Mouse (Mus musculus): ENCODE results near the gene Kif5c.

Kif5c gene

DNA sequence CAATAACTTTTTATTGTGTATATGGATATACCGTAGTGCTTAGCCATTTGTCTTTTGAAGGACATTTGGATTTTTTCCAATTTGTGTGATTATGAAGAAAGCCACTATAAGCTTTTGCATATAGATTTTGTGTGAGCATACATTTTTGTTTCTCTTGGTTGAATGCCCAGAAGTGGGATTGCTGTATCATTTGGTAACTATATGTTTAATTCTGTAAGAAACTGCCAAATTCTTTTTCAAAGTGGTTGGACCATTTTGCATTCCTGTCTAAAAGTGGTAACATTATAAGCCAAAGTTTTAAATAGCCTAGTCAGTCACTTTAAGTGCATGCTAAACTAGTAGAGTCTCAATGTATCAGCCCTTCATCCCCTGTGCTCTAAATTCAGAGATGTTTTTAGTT, 6.5 kb downstream of the Kif5c start:
- no peak for DNase-seq

DNA sequence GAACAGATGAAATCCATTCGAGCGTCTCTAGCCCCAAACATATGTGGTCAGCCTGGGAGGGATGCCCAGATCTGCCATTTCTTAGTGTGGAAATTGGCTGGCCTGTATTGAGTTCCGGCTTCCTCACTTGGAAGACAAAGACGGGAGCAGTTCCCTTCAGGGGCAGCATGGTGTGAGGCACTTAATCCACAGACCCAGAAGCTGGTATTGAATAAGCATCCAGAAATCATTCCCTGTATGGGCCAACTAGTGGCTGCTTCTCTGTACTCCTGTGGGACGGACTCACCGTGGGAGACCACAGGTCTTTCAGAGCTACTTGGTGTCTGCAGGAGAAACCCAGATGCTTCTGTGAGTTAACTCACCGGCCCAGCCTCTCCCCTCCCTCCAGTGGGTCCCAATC, 8.5 kb downstream of the Kif5c start:
- peak; percentile 78 for DNase-seq

DNA sequence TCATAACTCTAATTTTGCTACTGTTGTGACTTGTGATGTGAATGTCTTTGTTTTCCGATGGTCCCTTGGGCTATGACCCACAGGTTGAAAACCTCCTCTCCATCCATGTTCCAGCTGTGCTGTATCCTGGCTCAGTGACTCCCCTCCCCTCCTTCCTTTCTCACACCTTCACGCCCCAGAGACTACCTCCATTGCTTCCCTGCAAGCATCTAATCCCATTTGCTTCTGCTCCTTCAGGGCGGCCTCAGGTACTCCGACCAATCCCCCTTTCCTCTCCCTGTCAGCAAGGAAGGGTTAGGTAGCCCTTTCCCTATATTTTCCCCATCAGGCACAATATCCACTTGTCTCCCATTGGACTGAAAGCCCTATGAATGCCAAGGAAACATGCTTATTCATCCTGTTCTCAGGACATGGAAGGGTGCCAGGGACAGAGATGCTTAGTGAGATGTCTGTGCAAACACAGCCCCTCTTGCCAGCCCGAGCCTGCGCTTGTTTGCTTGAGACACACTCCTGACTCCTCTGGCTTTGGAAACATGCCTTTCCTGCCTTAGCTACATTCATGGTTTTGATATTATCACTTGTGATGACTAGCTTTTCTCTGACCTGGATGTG, 9.1 kb downstream of the Kif5c start:
- peak; percentile 72 for DNase-seq

DNA sequence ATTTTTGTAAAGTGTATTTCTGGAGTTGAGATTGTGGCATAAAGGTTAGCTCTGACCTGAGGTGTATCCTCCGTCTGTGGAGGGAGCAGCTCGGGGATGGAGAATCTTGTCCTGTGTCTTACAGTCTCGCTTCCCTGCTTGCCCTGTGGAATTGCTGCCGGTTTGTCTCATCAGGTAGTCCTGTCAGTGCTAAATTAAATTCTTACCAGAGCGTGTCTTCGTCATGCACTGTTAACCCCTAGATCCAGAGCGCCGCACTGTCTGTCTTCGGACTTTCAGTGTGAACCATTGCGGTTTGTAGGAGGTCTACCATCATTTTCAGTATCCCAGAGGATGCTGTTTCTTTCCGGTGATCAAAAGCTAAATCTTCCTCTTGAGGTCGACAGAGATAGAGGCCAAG, 10.1 kb downstream of the Kif5c start:
- DNase-seq = no peak

DNA sequence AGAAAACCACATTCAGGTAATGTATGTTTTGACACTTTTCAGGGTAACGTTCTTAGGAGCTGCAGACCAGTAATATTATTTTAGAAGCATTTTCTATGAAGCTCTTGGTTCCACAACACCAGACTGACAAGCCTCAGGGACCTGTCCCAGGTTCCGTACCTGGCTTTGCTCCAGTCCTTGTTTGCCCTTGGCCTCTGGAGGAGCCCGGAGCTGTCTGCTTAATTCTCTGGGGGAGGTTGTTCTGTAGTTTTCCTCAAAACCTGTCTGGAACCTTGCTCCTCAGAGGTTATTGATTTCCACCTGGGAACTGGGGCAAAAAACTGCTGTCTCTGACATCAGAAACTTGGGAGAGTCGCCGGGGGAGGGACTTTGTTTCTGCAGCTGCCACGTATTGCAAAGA, 11.5 kb downstream of the Kif5c start:
- DNase-seq = no peak

DNA sequence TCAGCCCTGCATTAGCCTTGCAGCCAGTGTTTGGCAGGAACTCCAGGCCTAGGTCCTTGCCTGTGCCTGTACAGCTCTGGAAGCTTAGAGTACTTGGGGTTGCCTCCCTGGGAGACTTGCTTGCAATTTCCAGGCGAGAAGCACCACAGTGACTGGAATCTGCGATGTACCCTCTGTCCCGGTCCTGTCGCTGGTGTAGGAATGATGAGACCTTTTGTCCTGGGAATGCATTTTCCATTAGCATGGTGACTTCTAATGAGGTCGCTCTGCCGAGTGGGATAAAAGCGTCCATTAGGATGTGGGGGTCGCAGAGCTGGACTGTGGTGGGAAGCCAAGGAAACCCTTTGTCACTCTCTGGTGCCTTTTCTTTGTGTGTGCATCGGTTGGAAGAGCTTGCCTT, 14.1 kb downstream of the Kif5c start:
- DNase-seq = no peak

DNA sequence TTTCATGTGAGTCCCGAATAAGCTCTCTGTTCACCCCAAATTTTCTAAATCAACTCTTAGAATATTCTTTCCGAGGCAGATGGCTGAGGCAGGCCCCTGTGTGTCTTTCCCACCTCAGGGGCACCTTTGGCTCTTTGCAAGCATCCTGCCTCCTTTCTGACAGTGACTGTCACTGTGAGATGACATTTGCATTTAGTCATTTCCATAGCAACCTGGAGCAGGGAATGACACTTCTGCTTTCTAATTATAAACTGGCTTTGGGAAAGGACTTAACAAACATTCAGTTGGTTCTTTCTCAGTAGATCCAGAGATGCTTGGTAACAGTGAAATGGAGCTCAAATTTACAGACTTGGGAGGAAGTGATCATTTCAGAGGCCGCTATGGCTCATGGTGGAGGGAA, 23.7 kb downstream of the Kif5c start:
- peak; percentile 16 for DNase-seq

DNA sequence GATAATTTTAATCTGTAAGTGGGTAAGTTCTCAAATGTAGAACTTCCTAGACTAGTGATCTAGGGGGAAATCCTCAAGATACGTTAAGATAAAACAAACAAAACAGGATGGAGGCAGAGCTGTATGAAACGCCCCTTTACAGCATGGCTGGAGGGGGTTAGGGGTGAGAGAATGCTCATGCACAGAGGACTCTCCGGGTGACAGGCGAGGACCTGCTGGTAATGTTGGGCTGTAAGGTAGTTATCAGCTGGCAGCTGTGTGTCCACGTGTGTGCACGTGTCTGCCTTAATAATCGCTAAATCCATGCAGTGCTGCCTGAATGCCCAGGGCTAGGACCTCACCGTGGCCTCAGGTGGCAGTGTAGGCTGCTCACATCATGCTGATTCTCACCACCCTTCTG, 24.7 kb downstream of the Kif5c start:
- no peak for DNase-seq

DNA sequence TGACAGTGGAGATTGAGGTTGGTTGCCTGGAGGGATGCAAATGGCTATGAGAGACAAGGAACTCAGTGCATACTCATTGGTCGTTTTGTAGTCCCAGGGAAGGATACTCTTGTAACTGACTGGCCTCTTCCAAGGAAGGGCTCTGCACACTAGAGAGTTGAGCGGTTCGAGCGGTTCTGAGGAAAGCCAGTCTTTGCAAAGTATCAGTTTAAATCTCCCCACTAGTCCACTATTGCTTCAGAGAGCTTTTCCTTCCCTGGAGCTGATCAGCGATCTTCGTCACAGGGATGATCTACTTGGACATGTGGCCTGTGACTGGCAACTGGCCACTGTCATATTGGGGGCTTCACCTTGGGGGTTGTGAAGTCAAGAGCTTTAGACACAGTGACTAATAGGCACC, 28.5 kb downstream of the Kif5c start:
- DNase-seq = peak; percentile 1

DNA sequence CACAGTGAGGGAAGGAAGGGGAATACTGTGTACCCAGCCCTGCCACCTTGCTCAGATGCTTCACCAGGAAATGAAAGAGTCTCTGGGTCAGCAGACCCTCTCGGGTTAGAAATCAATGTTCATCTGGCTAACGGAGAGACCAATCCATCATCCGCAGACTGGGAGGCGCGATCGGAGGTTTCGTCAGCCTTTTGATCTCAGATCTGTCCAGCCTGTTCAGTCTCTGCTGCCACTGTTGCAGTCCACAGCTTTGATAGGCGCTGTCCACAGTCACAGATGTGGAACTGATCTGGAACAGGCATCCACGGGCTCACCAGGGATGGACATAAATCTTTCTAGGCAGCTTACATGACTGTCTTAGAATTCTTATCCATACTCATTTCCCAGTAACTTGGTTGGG, 29.2 kb downstream of the Kif5c start:
- no peak for DNase-seq

DNA sequence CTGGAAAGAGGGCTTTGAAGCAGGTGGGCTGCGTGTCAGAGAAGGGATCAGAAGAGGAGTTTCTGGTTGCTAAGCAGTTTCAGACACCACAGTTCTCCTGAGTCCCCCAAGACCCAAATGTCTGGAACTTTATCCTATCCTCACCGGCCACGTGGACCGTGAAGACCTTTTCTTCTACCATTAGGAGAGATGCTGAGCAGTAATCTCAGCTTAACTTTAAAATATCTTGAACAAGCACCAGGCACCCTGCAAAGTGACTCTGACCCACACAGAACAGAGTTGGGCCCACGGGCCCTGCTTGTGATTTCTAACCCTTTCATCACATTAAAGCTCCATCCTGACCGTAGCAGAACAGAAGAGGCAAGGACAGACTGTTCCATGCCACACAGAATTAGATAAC, 29.7 kb downstream of the Kif5c start:
- no peak for DNase-seq

DNA sequence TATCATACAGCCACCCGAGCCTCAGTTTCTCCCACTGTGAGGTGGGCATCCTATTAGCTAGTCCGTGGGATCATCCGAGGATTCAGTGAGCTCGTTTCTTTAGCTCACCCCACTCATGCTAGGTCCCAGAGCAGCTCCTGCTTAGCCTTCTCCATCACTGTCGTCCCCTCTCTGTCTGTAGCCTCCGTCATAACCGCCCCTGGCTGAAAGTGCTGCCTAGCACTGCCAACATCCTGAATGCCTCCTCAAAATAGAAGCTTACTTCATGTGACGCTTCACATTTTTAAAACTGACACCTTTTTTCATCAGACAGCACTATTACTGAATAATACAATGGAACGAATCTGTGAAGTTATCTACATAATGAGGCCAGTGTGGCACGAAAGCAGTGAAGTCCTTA, 30.1 kb downstream of the Kif5c start:
- no peak for DNase-seq

DNA sequence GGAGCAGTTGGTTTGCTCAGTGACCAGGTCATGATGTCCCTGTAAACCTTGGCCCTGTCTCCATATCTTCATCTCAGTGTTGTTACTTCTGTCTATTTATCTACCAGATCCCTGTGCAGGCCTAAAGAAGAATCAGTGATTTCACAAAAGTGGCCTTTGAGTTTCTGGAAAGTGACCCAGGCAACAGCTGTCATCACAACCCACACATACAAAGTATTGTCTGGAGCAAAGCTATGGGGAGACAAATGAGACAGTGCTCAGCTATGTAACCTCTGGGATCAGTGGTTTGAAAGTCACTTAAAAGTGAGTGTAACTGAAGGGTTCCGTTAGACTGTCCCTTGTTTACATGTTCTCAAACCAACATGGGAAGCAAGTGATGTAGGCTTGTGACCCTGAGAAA, 32.6 kb downstream of the Kif5c start:
- no peak for DNase-seq

DNA sequence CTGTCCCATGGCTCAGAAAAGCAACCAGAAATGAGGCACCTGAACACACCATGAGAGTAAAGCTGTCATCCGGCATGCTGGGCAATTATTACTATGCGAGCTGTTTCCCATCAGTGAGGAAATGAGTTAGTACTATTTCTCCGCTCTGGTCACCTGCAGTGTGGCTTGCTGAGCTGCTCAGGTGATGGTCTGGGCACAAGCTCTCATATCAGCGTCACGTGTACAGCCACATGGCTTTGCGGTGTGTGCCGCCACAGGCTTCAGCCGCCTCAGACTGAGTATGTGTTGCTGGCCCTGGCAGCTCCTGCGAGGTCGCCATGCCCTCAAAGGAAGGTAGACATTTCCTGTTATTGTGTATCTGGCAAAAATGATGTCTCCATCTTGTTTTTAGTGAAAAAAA, 35.5 kb downstream of the Kif5c start:
- peak; percentile 82 for DNase-seq

DNA sequence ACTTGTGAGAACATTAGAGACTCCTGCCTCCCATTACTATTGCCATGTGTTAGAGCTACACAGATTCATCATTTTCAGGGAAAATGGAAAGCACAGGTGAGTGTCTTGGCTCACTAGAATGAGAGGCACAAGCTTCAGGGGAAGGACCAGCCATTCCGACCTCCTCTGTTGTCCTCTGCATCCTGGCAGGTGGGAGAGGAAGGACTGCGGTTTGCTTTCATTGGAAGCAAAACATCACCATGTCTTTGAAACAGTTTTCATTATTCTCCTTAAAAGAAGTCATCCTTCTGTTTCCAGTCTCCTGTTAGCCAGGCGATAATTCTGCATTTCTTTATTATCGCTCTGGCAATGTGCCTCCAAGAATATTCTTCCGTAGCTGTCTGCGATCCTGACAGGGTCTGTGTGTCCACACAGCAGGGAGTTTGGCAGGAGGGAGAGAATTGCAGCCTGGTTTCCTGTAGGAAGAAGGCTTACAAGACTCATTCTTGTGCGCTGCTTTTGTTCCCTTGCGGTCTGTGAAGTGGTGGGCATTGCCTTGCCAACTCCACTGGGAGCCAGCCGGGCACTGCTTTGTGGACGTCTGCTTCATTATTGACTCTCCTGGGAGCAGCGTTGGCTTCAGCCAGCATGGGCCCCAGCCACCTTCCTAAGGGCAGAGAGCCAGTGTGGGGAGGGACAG, 36.2 kb downstream of the Kif5c start:
- DNase-seq = peak; percentile 64

DNA sequence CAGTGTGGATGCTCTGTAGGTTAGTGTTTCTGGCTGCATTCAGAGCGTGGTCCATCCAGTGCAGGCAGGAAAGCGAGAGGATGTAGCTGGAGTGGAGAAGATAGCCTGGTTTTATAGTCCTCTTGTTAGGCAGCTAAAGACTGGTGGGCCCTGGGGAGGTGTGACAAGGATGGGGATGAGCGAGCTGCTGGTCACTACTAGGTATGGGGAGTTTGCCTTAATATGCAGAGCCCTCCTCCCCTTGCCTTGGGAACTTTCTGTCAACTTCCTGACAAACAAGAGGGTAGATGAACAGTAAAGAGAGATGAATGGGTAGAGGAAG, 36.7 kb downstream of the Kif5c start:
- DNase-seq = no peak

DNA sequence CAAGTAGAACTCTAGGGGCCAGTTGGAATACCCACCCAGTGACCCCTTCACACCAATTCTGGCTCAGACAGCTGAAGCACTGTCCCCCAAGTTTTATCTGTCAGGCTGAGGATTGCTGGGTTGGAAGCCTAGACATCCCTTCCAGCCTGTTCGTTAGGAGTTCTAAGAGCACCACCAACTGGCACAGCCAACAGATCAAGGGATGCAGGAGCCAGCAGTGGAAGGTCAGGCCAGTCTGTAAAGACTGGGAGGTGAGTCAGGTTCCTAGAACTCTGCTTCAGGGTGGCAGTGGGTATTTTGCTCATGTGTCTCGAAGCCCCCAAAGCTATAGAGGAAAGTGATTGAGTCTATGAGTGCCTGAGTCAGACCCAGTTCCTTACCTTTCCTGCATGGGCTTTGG, 37.9 kb downstream of the Kif5c start:
- DNase-seq = no peak

DNA sequence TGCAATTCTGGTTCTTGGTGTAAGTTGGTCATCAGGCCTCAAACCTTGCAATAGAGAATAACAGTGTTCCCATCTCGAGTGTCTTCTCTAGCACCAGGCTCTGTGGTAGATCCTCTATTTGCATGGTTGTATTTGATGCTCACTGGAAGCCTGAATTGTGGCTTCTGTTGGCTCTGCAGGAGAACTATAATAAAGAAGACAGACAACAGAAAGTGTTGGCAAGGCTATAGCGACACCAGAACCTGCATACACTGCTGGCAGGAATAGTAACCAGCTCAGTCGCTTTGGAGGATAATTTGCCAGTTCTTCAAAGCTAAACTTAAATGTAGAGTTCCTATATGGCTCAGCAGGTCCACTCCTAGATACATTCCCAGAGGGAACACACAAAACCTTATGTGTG, 38.6 kb downstream of the Kif5c start:
- no peak for DNase-seq

DNA sequence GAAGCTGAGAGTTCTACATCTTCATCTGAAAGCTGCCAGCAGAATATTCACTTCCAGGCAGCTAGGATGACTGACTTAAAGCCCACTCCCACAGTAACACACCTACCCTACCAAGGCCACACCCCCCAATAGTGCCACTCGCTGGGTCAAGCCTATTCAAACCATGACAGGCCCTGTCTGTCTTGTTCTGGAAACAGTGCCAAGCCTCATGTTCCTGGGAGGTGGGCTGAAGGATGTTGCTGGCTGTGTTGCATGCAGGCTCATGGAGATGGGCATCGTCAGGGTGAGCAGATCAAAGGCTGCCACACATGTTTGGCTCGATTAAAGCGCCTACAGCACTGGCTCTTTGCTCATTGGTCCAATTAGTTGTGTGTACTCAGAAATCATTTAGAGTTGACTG, 39.9 kb downstream of the Kif5c start:
- DNase-seq = no peak

DNA sequence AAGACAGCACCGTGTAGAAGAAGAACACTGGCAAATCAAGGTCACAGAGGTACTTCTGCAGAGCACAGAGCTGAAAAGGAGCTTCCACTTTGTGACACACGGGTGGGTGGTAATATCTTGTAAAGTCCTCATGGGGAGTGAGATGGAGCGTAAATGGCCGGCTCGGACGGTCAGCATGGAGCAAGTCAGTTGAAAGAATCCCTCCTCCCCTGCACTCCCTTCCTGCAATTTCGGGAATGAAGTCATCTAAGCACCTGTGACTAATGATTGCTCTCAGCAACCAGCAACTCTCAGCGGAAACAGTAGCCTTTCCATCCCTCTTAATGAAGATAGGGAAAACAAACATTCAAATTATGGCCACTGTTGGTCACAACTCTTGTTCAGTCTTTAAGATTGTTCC, 40.9 kb downstream of the Kif5c start:
- no peak for DNase-seq

DNA sequence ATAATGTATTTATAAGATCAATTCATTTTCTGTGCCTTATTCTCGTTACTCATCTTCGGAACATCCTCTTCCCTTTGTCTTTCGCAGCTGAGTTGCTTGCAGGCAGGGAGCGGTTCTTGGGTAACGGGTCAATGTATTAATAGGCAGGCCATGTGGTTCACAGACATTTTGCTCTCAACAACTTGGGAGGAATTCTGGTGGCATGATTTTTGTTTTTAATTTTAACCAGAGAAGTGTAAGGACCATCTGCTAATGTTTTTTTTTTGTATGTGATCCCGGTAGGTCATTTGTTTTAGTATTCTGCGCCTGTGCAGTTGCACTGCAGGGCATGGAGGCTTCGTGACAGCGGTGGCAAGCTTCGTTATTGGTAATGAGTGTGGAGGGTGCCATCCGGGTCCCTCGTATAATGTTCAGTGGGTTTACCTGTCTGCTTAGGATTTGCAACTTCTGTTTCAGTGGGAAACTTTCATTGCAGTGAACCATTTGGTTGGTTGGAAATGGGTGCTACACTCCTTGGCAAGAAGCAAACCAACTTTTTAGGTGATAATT, 41.4 kb downstream of the Kif5c start:
- DNase-seq = no peak

DNA sequence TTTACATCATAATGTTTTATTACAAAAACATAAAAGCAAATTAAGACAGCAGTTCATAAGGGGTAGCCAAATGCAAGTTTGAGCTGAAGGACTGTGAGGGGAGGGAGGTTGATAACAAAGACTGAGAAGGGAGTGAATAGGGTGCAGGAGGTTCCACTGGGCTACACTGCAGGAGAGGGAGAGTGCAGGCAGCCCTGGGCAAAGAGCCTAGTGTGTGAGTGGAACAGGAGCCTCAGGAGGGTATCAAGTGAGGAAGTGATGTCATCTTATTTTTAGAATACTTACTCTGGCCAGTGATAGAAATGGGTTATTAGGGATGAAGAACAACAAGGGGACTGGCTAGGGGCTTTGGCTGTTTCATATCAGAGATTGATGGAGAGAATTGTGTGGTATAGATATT, 42.2 kb downstream of the Kif5c start:
- DNase-seq = no peak

DNA sequence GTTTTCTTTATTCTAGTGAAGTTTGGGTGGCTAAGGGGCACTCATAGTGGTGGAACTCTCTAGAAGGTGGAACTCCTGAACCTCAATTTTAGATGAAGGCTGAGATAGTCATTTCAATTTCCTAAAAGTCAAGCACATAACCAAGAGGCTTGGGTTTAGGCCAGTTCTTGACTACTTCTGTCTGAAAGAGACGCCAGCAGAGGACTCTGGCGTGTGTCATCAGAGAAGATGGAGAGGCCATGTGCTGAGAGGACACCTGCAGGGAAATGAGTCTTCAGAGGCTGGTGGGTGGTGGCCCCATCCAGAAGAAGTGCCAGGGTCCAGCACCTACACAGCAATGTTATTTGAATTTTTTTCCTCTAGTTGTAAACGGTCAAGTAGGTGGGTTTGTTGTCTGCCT, 42.8 kb downstream of the Kif5c start:
- DNase-seq = no peak

DNA sequence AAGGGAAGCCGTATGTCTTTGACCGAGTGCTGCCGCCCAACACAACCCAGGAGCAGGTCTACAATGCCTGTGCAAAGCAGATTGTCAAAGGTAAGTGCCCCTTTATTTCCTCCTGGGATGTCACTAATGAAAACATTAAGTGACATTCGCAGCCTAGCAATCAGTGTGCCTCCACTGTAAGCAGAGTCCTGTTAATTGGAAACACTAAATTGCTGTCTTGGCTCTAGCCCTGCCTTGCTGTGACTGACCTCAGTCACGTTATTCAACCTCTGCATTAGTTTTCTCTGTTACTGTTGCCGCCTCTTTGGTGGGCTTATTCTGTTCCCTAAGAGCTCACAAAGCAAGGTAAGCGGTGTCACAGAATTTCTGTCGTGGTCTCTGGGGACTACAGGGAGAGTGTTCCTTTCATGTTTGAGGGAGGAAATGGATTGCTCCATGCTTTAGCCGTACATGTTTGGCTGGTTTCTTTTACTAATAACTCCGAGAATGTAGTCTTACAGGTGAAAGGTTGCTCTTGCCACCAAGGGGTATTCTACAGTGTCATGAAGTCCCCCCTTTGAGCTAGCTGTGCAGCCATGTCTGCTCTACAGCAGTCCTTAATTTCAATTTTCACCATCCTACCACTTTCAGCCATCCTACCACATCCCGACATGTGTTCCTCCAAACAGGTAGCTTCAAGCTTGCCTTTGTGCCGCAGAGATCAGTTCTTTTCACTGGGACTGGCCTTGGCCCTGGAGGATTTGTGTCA, 52.8 kb downstream of the Kif5c start:
- DNase-seq = no peak

DNA sequence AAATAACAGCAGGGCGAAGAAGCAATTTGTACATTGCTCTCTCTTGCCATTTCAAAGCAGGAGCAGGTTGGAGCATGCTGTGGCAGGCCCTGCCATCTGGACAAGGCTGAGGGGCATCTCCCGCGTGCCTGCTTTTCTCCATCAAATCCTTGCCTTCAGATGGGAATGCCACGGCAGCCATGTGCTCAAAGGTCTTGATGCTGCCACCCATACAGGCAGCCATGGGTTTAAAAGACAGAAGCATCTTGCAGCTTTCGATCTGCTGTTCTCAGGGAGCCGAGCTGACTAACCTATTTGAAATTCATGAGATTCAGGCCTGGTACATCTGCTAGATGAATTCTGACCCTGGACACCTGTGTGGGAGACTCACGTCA, 53.4 kb downstream of the Kif5c start:
- DNase-seq = peak; percentile 86

All from cerebellum, adult 11 months (tissue).